8 mouse cellular contexts compared by ENCODE assay signal in the genomic region with DNA sequence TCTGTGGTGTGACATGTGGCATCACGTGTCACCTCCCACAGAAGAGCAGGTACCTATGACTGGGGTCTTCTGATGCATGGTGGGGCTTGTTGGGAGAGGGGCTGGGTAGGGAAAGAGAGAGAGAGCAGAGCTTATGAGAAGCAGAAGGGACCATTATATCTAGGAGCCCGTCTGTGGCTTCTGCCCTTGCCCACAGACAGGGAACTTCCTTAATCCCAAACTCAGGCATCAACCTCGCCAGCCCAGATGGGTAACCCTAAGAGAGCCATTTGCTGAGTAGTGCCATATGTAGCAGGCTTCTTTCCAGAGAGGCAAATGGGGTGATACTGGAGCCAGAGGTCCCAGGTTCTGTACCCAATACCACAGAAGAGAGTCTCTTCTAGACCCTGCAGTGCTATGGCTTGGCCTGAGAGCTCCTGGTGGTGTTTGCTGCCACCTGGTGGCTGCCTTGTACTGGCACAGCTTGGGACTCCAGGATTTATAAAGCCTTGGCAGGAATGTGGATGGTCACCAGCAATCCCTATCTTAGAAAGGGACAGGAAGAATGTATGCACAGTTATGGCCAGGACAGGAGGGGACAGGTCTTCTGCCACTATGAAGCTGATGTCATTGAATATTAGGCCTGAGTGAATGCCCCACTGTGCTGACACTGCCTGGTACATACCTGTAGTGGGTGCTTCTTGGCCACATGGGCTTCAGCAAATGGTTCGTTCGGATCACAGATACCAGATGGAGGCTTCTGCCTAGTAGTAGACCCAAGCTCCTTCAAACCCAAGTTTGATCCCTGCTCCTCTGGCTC. TPM values are rescaled to one million over a fixed set of nuclear protein-coding genes. Genes with fewer than 3 reads are reported as not detected.
DNase-seq lines count a peak whose midpoint lies in the region; ATAC-seq lines count a peak whose summit lies in the region.

No protein-coding gene starts in this region.

- peaks cover 12% of the 10 kb centered on the region for H3K36me3 ChIP-seq in hindbrain, embryonic 15.5 days

- H3K27ac ChIP-seq in hindbrain, embryonic 15.5 days (replicated peaks): no peak overlapping the region

- 91% methylated on average over 5 of the region's 5 CpGs for WGBS in hindbrain, embryonic 15.5 days

- peak; percentile 85 for DNase-seq in ZHBTc4 (ENCODE audit: low read depth, low spot score)
- peak; percentile 80 to 82 for DNase-seq in cerebellum, postnatal 36 days
- DNase-seq in gastrocnemius, adult 18-20 months (ENCODE audit: low spot score): peak; percentile 63
- DNase-seq in layer of hippocampus, postnatal 25 days (ENCODE audit: extremely low spot score in 1 of 2, low spot score in 1 of 2): peak; percentile 65 to 88
- peak; percentile 84 for DNase-seq in lung, postnatal 14 days
- peak; percentile 84 for DNase-seq in retina, postnatal 1 day
- peak; percentile 46 to 56 for DNase-seq in urinary bladder, adult 18-20 months (ENCODE audit: low spot score in 2 of 2)

- no peaks in the 10 kb centered on the region for H3K9me3 ChIP-seq in hindbrain, embryonic 15.5 days

- no peaks in the 10 kb centered on the region for H3K27me3 ChIP-seq in hindbrain, embryonic 15.5 days

- peak; percentile 85 for ATAC-seq in hindbrain, embryonic 15.5 days (ENCODE audit: low FRiP score, low read depth)

- H3K4me3 ChIP-seq in hindbrain, embryonic 15.5 days: no peak overlapping the region

- H3K9ac ChIP-seq in hindbrain, embryonic 15.5 days: no peak overlapping the region

- H3K4me2 ChIP-seq in hindbrain, embryonic 15.5 days: no peak overlapping the region

- H3K4me1 ChIP-seq in hindbrain, embryonic 15.5 days (replicated peaks): no peaks in the 10 kb centered on the region

RNA-seq across cellular contexts. Expression of a gene that starts 35.8 kb away (rescaled TPM):
- 1 to 10 TPM in 1 of 2 experiments, not detected in 1; 1.1 TPM for total RNA-seq in gastrocnemius, adult 18-20 months (2021)
- polyA plus RNA-seq in hindbrain, embryonic 15.5 days (2015; fragmentation: Nextera tagmentation; extraction: Ambion mirVana): 0.12 and 1.1 TPM in 2 replicates
- total RNA-seq in layer of hippocampus, postnatal 25 days (2021): not detected

RNA-seq across cellular contexts. Expression of a gene that starts 53.1 kb away (rescaled TPM):
- total RNA-seq in gastrocnemius, adult 18-20 months (2021): not detected
- polyA plus RNA-seq in hindbrain, embryonic 15.5 days (2015; fragmentation: Nextera tagmentation; extraction: Ambion mirVana): 0.09 and 0.10 TPM in 2 replicates
- not detected for total RNA-seq in layer of hippocampus, postnatal 25 days (2021)
